Mouse (Mus musculus) intestine, embryonic 14.5 days (tissue): ENCODE data around the gene Bcar3. TPM values are rescaled to one million over a fixed set of nuclear protein-coding genes. Genes with fewer than 3 reads are reported as not detected.

ENCODE experiments used
- ATAC-seq: fragments of 200-750 bp; cut with Nextera tagmentation; replicated peaks from 2 replicates; pipeline ENCODE4 v1.8.0; 2017; ENCODE audit warnings: low read depth, moderate number of reproducible peaks, moderate TSS enrichment, moderate library complexity; ENCODE audit not compliant: low FRiP score, low TSS enrichment
- DNase-seq: peaks from one replicate; pipeline ENCODE4 v3.0.0-alpha.2; 2018; ENCODE audit warnings: low spot score
- H3K27ac ChIP-seq: fragments of 300-500 bp; sonication (generic); 2 replicates; pipeline ENCODE4 v1.5.1; 2014; ENCODE audit warnings: low read depth, mild to moderate bottlenecking, control low read depth
- H3K27me3 ChIP-seq: fragments of 300-500 bp; sonication (generic); replicated peaks from 2 replicates; pipeline ENCODE4 v1.6.1; 2014; ENCODE audit warnings: low read length, control low read depth; ENCODE audit not compliant: control insufficient read depth, insufficient read depth
- H3K36me3 ChIP-seq: fragments of 300-500 bp; sonication (generic); 2 replicates; pipeline ENCODE4 v1.6.1; 2014; ENCODE audit warnings: low read length, control low read depth; ENCODE audit not compliant: control insufficient read depth, insufficient read depth
- H3K4me1 ChIP-seq: fragments of 300-500 bp; sonication (generic); replicated peaks from 2 replicates; pipeline ENCODE4 v1.6.1; 2014; ENCODE audit warnings: low read length, control low read depth, mixed read lengths; ENCODE audit not compliant: control insufficient read depth, insufficient read depth
- H3K4me2 ChIP-seq: fragments of 300-500 bp; sonication (generic); 2 replicates; pipeline ENCODE4 v1.6.1; 2014; ENCODE audit warnings: low read length
- H3K4me3 ChIP-seq: fragments of 300-500 bp; sonication (generic); 2 replicates; pipeline ENCODE4 v1.5.1; 2014; ENCODE audit warnings: low read depth, low read length, control low read depth, mixed read lengths
- H3K9ac ChIP-seq: fragments of 300-500 bp; sonication (generic); 2 replicates; pipeline ENCODE4 v1.6.1; 2014; ENCODE audit warnings: mild to moderate bottlenecking, low read length
- H3K9me3 ChIP-seq: fragments of 300-500 bp; sonication (generic); 2 replicates; pipeline ENCODE4 v1.6.1; 2016; ENCODE audit warnings: low read length, control low read depth; ENCODE audit not compliant: control insufficient read depth
- WGBS: fragments of 180-500 bp; shearing (Covaris S2); extraction: QIAGEN DNeasy Blood & Tissue Kit; methylation state at CpG from one replicate; pipeline ENCODE4 v1.1.7; 2014; 5-methylcytosine and 5-hydroxymethylcytosine counted together
- polyA plus RNA-seq: library from polyadenylated mRNA; unstranded; fragments of >200 nt; fragmentation: Nextera tagmentation; extraction: Ambion mirVana; gene quantifications from 2 replicates; pipeline ENCODE4 v1.2.1, GENCODE M21; 2014

Gene Bcar3
- polyA plus RNA-seq, 1 experiment from 2014 or later = 24.0 TPM

DNA sequence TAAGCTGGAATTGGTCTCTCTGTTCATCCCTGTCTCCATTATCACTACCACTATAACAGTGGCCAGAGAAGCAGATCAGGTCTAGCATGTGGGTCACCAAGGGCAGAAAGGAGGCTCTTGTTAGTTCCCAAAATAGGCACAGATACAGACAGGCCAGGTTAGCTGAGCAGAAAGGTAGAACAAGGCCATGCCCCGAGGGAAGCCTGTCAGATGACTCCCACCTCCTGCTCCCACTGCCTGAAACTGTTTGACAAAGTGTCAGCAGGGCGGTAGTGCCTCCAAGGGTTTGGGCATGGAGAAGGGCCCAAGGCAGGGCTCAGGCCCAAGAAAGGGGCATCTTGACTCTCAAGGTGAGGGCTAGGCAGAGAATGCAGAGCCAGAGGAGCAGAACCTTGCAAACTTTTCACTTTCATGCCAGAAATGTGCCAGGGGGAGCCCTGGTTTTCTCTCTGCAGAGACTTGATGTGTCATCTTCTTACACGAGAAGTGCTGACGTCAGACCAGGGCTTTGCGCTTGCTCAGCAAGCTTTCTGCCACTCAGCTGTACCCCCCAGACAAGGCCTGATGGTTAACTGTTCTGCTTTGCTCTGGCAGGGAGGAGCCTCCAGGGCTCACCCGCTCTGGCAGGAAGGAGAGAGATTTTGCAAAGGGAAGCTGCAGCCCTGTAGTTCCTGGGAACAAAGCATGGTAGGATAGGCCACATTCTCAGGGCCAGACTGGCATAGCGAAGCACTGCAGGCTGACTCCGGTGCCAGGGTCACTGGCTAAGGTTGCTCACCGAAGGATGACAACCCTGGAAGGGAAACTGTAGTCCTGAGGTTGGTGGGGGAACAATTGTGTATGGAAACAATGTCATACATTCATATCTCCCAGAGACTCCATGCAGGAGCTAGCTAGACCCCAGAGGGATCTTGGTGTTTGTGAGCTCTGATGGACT lies 7.3 kb downstream of the Bcar3 start:
- no peak overlapping the region for H3K4me3 ChIP-seq
- 0 out of 2 replicates have a peak overlapping the region, but pooled peaks have one; percentile 11 for H3K27ac ChIP-seq

DNA sequence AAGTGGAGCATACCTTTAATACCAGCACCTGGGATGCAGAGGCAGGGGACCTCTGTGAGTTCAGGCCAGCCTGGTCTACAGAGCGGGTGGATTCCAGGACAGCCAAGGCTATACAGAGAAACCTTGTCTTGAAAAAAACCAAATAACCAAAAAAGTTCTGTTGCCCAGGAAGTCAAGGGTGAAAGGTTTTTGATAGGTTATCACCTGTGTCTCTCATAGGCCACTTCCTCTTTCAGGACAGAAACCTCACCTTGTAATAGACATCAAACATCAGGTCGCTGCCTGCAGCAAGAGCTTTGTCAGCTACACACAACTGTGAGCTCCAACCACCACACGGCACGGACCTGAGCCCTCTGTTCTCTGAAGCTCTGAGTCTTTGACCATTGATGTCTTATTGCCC lies 10.6 kb downstream of the Bcar3 start:
- H3K9ac ChIP-seq = no peak overlapping the region
- no peaks in the 10 kb centered on the region for H3K36me3 ChIP-seq
- H3K4me2 ChIP-seq = no peak overlapping the region
- H3K9me3 ChIP-seq = no peaks in the 10 kb centered on the region
- no peak for ATAC-seq
- 85% methylated on average over 4 of the region's 4 CpGs for WGBS
- H3K27me3 ChIP-seq = no peaks in the 10 kb centered on the region
- no peak overlapping the region for H3K4me3 ChIP-seq
- DNase-seq = no peak
- no peaks in the 10 kb centered on the region for H3K4me1 ChIP-seq
- no peak overlapping the region for H3K27ac ChIP-seq

More for the DNA sequence above, 7.3 kb downstream of the Bcar3 start:
- peak; percentile 65 for ATAC-seq
- no peaks in the 10 kb centered on the region for H3K27me3 ChIP-seq
- DNase-seq = no peak
- no peaks in the 10 kb centered on the region for H3K4me1 ChIP-seq
- H3K36me3 ChIP-seq = no peaks in the 10 kb centered on the region
- 60% methylated on average over 9 of the region's 9 CpGs for WGBS
- H3K4me2 ChIP-seq = no peak overlapping the region
- H3K9ac ChIP-seq = no peak overlapping the region
- no peaks in the 10 kb centered on the region for H3K9me3 ChIP-seq

DNA sequence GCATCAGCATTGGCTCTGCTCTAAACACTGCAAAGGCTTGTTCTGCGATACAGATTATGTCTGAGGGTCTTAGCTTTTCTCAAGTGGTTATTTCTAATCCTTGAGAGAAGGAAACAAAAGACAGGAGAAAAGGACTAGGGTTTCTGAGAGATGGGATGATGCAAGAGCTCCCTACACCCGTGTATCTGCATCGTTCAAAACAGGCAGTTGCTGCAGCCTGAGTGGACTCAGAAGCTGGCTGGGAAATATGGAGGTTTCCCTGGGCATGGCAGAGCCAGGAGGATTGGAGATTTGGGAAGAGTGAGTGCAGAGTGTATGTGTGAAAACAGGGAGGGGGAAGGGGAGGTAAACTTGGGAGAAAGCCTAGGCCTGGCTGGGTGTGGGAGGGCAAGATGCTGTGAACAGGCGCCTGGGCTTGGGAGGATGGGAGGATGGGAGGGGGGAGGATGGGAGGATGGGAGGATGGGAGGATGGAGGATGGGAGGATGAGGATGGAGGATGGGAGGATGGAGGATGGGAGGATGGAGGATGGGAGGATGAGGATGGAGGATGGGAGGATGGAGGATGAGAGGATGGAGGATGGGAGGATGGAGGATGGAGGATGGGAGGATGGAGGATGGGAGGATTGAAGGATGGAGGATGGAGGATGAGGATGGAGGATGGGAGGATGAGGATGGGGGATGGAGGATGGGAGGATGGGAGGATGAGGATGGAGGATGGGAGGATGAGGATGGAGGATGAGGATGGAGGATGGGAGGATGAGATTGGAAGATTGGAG lies 14.1 kb downstream of the Bcar3 start:
- no peak overlapping the region for H3K4me3 ChIP-seq
- no peak overlapping the region for H3K4me2 ChIP-seq
- H3K27me3 ChIP-seq = no peaks in the 10 kb centered on the region
- no peak overlapping the region for H3K9ac ChIP-seq
- H3K27ac ChIP-seq = no peak overlapping the region
- ATAC-seq (no peak), DNase-seq (no peak)
- WGBS = 57% methylated on average over 4 of the region's 4 CpGs
- no peaks in the 10 kb centered on the region; the same call in 1 of the 2 replicates for H3K4me1 ChIP-seq
- H3K9me3 ChIP-seq = no peaks in the 10 kb centered on the region
- H3K36me3 ChIP-seq = no peaks in the 10 kb centered on the region

GRCm38 (mm10) chr3:122308981-122309380 lies 15.0 kb downstream of the Bcar3 start:
- no peak overlapping the region for H3K4me2 ChIP-seq
- DNase-seq (no peak), ATAC-seq (no peak)
- H3K27me3 ChIP-seq = no peaks in the 10 kb centered on the region
- no peaks in the 10 kb centered on the region; the same call in 1 of the 2 replicates for H3K4me1 ChIP-seq
- no peak overlapping the region for H3K9ac ChIP-seq
- no peak overlapping the region for H3K4me3 ChIP-seq
- H3K36me3 ChIP-seq = no peaks in the 10 kb centered on the region
- WGBS = 33% methylated on average over 6 of the region's 6 CpGs
- no peaks in the 10 kb centered on the region for H3K9me3 ChIP-seq
- no peak overlapping the region for H3K27ac ChIP-seq

DNA sequence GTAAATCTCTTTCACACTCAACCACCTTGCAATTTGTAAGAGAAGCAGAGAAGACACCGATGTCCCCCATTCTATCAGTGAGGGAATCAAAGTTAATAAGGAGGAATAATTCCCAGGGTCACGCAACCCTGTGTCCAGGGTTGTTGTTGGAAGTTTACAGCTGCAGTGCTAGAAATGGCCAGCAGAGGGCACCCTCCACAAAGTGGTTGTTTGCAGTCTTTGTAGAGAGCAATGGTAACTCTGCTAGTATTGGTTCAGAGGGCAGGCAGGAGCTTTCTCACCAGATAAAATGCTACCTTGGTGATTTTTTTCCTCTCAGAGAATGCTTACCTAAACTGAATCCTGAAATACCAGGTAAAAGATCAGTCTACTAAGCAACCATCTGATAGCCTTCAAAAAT lies 18.1 kb downstream of the Bcar3 start:
- DNase-seq (peak; percentile 99), ATAC-seq (no peak)
- Histone ChIP-seq H3K4me1 (peaks cover 6% of the 10 kb centered on the region; the same call in 1 of the 2 replicates), H3K9ac (no peak overlapping the region), H3K27ac (no peak overlapping the region), H3K4me2 (no peak overlapping the region), H3K36me3 (no peaks in the 10 kb centered on the region), H3K27me3 (no peaks in the 10 kb centered on the region), H3K4me3 (no peak overlapping the region), H3K9me3 (no peaks in the 10 kb centered on the region)
- 28% methylated on average over 2 of the region's 2 CpGs for WGBS

DNA sequence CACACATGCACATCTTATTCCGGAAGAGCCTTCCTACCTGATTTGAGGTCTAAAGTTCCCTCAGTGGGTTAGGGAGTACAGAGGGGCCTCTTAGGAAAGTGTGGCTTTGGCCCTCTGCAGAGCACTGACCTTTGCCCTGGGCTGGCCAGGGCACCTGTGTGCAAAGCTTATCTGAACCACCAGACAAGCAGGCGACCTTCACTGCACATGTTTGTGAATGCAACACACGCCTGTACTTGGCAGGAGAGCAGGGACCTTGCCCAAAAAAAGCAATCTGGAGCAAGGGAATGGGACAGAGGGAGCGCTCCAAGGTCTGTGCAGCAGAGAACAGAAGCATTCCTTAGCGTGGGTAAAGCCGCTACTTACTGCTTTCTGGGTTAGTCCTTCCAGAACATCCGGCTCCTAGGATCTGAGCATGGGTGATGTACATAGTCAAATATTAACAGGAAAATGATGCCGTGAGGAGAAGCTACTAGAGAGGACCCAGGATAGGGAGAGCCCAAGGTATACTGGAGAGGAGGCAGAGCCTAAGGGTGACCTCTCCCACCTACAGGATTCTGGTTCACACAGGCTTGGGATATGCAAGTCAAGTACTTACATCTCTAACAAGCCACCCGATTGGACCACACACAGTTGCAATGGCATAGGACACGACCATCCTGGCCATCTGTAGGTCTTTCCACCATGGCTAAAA lies 19.1 kb downstream of the Bcar3 start:
- H3K9me3 ChIP-seq = no peaks in the 10 kb centered on the region
- ATAC-seq (peak; percentile 65), DNase-seq (no peak)
- H3K9ac ChIP-seq = no peak overlapping the region
- H3K4me3 ChIP-seq = no peak overlapping the region
- H3K4me2 ChIP-seq = no peak overlapping the region
- peak overlapping the region; percentile 12 for H3K27ac ChIP-seq
- H3K4me1 ChIP-seq = peaks cover 6% of the 10 kb centered on the region; the same call in 1 of the 2 replicates
- H3K36me3 ChIP-seq = no peaks in the 10 kb centered on the region
- no peaks in the 10 kb centered on the region for H3K27me3 ChIP-seq
- 56% methylated on average over 10 of the region's 10 CpGs for WGBS

DNA sequence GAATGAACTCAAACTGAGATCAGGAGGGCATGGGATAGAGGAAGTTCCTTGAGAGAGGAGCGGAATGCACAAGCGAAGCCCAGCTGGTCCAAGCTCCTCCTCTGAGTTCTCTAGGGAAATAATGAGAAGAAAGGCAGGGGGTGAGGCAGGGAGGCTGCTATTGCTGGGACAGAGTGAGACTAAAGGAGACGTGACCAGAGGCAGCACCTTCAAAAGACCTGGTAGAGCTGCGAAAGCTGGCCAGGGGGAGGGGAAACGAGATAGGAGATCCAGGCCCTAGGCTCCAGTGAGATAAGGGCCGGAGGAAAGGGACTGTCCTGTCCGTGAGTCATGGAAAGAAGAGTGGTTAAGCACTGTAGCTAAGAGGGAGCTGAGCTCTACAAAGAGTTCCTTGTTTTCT lies 20.0 kb downstream of the Bcar3 start:
- Histone ChIP-seq H3K9ac (no peak overlapping the region), H3K27me3 (no peaks in the 10 kb centered on the region), H3K4me1 (peaks cover 6% of the 10 kb centered on the region; the same call in 1 of the 2 replicates), H3K9me3 (no peaks in the 10 kb centered on the region), H3K36me3 (no peaks in the 10 kb centered on the region), H3K27ac (0 out of 2 replicates have a peak overlapping the region, but pooled peaks have one; percentile 9), H3K4me2 (no peak overlapping the region), H3K4me3 (no peak overlapping the region)
- ATAC-seq (peak; percentile 50), DNase-seq (no peak)
- 61% methylated on average over 7 of the region's 7 CpGs for WGBS

DNA sequence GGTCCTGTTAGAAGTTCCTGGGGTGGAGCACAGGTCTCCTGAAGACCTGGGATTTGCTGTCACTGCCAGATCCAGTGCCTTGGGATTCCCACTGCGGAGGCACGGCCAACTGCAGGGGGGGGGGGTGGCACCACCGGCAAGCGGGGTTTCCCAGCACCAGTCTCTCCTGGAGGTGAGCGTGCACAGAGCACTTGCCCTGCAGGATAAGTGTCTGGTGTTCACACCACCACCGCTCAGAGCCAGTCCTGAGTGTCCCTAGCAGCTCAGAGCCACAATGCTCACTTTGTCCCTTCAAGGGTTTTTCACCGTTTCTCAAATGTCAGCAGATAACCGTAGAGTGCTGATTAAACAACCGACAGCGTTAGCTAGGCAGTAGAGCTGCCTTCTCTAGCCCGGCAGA lies 22.7 kb downstream of the Bcar3 start:
- Histone ChIP-seq H3K4me1 (peaks cover 6% of the 10 kb centered on the region; the same call in 1 of the 2 replicates), H3K27ac (no peak overlapping the region), H3K27me3 (no peaks in the 10 kb centered on the region), H3K4me2 (peak overlapping the region; percentile 28; the same call in 1 of the 2 replicates), H3K4me3 (no peak overlapping the region), H3K9me3 (no peaks in the 10 kb centered on the region), H3K9ac (no peak overlapping the region), H3K36me3 (no peaks in the 10 kb centered on the region)
- 31% methylated on average over 11 of the region's 11 CpGs for WGBS
- DNase-seq = no peak
- no peak for ATAC-seq
